Mouse (Mus musculus) limb, embryonic 11.5 days (tissue): ENCODE measurements around the gene Mboat7. TPM values are rescaled to one million over a fixed set of nuclear protein-coding genes. Genes with fewer than 3 reads are reported as not detected.

Source experiments
- ATAC-seq: fragments of 200-750 bp; cut with Nextera tagmentation; 2 replicates; pipeline ENCODE4 v1.8.0; 2017; ENCODE audit warnings: low read depth; ENCODE audit not compliant: insufficient number of reproducible peaks, low FRiP score, low TSS enrichment
- DNase-seq: peaks from one replicate; pipeline ENCODE4 v3.0.0-alpha.2; 2015; ENCODE audit warnings: low spot score
- H3K27ac ChIP-seq: fragments of 300-500 bp; sonication (generic); replicated peaks from 2 replicates; pipeline ENCODE4 v1.5.1; 2014; ENCODE audit warnings: low read depth, mild to moderate bottlenecking, low read length
- H3K27me3 ChIP-seq: fragments of 300-500 bp; sonication (generic); 2 replicates; pipeline ENCODE4 v1.6.1; 2014; ENCODE audit warnings: mild to moderate bottlenecking, low read length, mixed read lengths; ENCODE audit not compliant: control insufficient read depth, insufficient read depth
- H3K36me3 ChIP-seq: fragments of 300-500 bp; sonication (generic); 2 replicates; pipeline ENCODE4 v1.6.1; 2014; ENCODE audit warnings: mild to moderate bottlenecking, low read length, moderate library complexity, mixed read lengths; ENCODE audit not compliant: control insufficient read depth, insufficient read depth
- H3K4me1 ChIP-seq: fragments of 300-500 bp; sonication (generic); 2 replicates; pipeline ENCODE4 v1.6.1; 2014; ENCODE audit warnings: low read length, mixed read lengths; ENCODE audit not compliant: control insufficient read depth, insufficient read depth
- H3K4me2 ChIP-seq: fragments of 300-500 bp; sonication (generic); 2 replicates; pipeline ENCODE4 v1.6.1; 2014; ENCODE audit warnings: low read depth, mild to moderate bottlenecking, moderate library complexity; ENCODE audit not compliant: severe bottlenecking
- H3K4me3 ChIP-seq: fragments of 300-500 bp; sonication (generic); 2 replicates; pipeline ENCODE4 v1.5.1; 2014; ENCODE audit warnings: low read depth, low read length
- H3K9ac ChIP-seq: fragments of 300-500 bp; sonication (generic); 2 replicates; pipeline ENCODE4 v1.6.1; 2014; ENCODE audit warnings: mild to moderate bottlenecking, low read length
- H3K9me3 ChIP-seq: fragments of 300-500 bp; sonication (generic); 2 replicates; pipeline ENCODE4 v1.6.1; 2016; ENCODE audit warnings: low read length; ENCODE audit not compliant: control insufficient read depth
- WGBS: fragments of 180-500 bp; shearing (Covaris S2); extraction: QIAGEN DNeasy Blood & Tissue Kit; methylation state at CpG from one replicate; pipeline ENCODE4 v1.1.7; 2014; 5-methylcytosine and 5-hydroxymethylcytosine counted together
- polyA plus RNA-seq: library from polyadenylated mRNA; unstranded; fragments of >200 nt; fragmentation: Nextera tagmentation; extraction: Ambion mirVana; gene quantifications from 2 replicates; pipeline ENCODE4 v1.2.1, GENCODE M21; 2014

Mboat7 gene
- polyA plus RNA-seq, 1 experiment from 2014 or later: 41.2 TPM

- no peak for ATAC-seq
- 78% methylated on average over 31 of the region's 31 CpGs for WGBS
- DNase-seq: no peak
- Histone ChIP-seq H3K4me3 (no peak overlapping the region), H3K9ac (no peak overlapping the region), H3K36me3 (peaks cover 8% of the 10 kb centered on the region; the same call in 1 of the 2 replicates), H3K27me3 (no peaks in the 10 kb centered on the region), H3K4me1 (no peaks in the 10 kb centered on the region), H3K27ac (no peak overlapping the region), H3K4me2 (no peak overlapping the region), H3K9me3 (no peaks in the 10 kb centered on the region)
These were observed 7.7 kb downstream of the Mboat7 start for GRCm38 (mm10) chr7:3685400-3686187.

GRCm38 (mm10) chr7:3684698-3685097 lies 8.6 kb downstream of the Mboat7 start:
- Histone ChIP-seq H3K27ac (no peak overlapping the region), H3K9me3 (no peaks in the 10 kb centered on the region), H3K36me3 (peaks cover 8% of the 10 kb centered on the region; the same call in 1 of the 2 replicates), H3K4me1 (no peaks in the 10 kb centered on the region), H3K4me3 (no peak overlapping the region), H3K4me2 (no peak overlapping the region), H3K9ac (no peak overlapping the region), H3K27me3 (no peaks in the 10 kb centered on the region)
- DNase-seq (no peak), ATAC-seq (no peak)
- 90% methylated on average over 8 of the region's 8 CpGs for WGBS

GRCm38 (mm10) chr7:3683908-3684550 lies 9.3 kb downstream of the Mboat7 start:
- WGBS: 86% methylated on average over 10 of the region's 10 CpGs
- ATAC-seq: no peak
- H3K36me3 ChIP-seq: peaks cover 8% of the 10 kb centered on the region; the same call in 1 of the 2 replicates

GRCm38 (mm10) chr7:3677342-3677741 lies 16.0 kb downstream of the Mboat7 start, which contains the start of gene Tmc4:
Gene Tmc4, minus strand, starts transcription at chr7:3677553.
- 47% methylated on average over 9 of the region's 9 CpGs for WGBS
- ATAC-seq: no peak

More at GRCm38 (mm10) chr7:3683908-3684550, 9.3 kb downstream of the Mboat7 start:
- H3K9ac ChIP-seq: no peak overlapping the region
- H3K27me3 ChIP-seq: no peaks in the 10 kb centered on the region
- no peak for DNase-seq
- H3K4me1 ChIP-seq: no peaks in the 10 kb centered on the region
- H3K9me3 ChIP-seq: no peaks in the 10 kb centered on the region
- H3K27ac ChIP-seq: no peak overlapping the region
- no peak overlapping the region for H3K4me2 ChIP-seq
- H3K4me3 ChIP-seq: no peak overlapping the region

GRCm38 (mm10) chr7:3676371-3676770 lies 17.0 kb downstream of the Mboat7 start:
- no peak overlapping the region for H3K9ac ChIP-seq
- no peak overlapping the region for H3K4me3 ChIP-seq
- H3K9me3 ChIP-seq: no peaks in the 10 kb centered on the region
- ATAC-seq: no peak
- no peaks in the 10 kb centered on the region for H3K36me3 ChIP-seq
- H3K4me1 ChIP-seq: no peaks in the 10 kb centered on the region
- H3K27ac ChIP-seq: no peak overlapping the region
- no peaks in the 10 kb centered on the region for H3K27me3 ChIP-seq
- DNase-seq: no peak
- WGBS: 92% methylated on average over 12 of the region's 12 CpGs
- H3K4me2 ChIP-seq: no peak overlapping the region

More at GRCm38 (mm10) chr7:3677342-3677741, 16.0 kb downstream of the Mboat7 start, which contains the start of gene Tmc4:
- no peaks in the 10 kb centered on the region for H3K4me1 ChIP-seq
- no peak within 1 kb of the TSS for H3K9ac ChIP-seq
- no peaks in the 10 kb centered on the region for H3K9me3 ChIP-seq
- no peaks in the 10 kb centered on the region for H3K36me3 ChIP-seq
- no peak within 1 kb of the TSS for H3K4me2 ChIP-seq
- no peak within 1 kb of the TSS for H3K4me3 ChIP-seq
- H3K27ac ChIP-seq: no peak within 1 kb of the TSS
- no peak for DNase-seq
- H3K27me3 ChIP-seq: no peaks in the 10 kb centered on the region

GRCm38 (mm10) chr7:3675228-3675548 lies 18.1 kb downstream of the Mboat7 start:
- Histone ChIP-seq H3K27ac (no peak overlapping the region), H3K36me3 (no peaks in the 10 kb centered on the region)

GRCm38 (mm10) chr7:3674507-3675227 lies 18.7 kb downstream of the Mboat7 start:
- Histone ChIP-seq H3K27me3 (no peaks in the 10 kb centered on the region), H3K4me3 (no peak overlapping the region), H3K4me1 (no peaks in the 10 kb centered on the region), H3K9ac (no peak overlapping the region), H3K27ac (no peak overlapping the region), H3K9me3 (no peaks in the 10 kb centered on the region), H3K36me3 (no peaks in the 10 kb centered on the region), H3K4me2 (no peak overlapping the region)
- 69% methylated on average over 10 of the region's 10 CpGs for WGBS
- DNase-seq (peak; percentile 85), ATAC-seq (peak; percentile 42; the same call in 1 of the 2 replicates)

More at GRCm38 (mm10) chr7:3675228-3675548, 18.1 kb downstream of the Mboat7 start:
- H3K4me1 ChIP-seq: no peaks in the 10 kb centered on the region
- no peaks in the 10 kb centered on the region for H3K9me3 ChIP-seq
- H3K9ac ChIP-seq: no peak overlapping the region
- DNase-seq (no peak), ATAC-seq (no peak)
- no peaks in the 10 kb centered on the region for H3K27me3 ChIP-seq
- WGBS: 84% methylated on average over 3 of the region's 3 CpGs
- H3K4me2 ChIP-seq: no peak overlapping the region
- no peak overlapping the region for H3K4me3 ChIP-seq

GRCm38 (mm10) chr7:3666921-3667391 lies 26.4 kb downstream of the Mboat7 start:
- Histone ChIP-seq H3K9me3 (no peaks in the 10 kb centered on the region), H3K36me3 (0 out of 2 replicates have a peak, but pooled peaks cover 3% of the 10 kb centered on the region), H3K4me3 (no peak overlapping the region), H3K4me2 (no peak overlapping the region), H3K9ac (no peak overlapping the region), H3K27ac (no peak overlapping the region), H3K27me3 (no peaks in the 10 kb centered on the region), H3K4me1 (no peaks in the 10 kb centered on the region)
- 14% methylated on average over 14 of the region's 14 CpGs for WGBS
- DNase-seq: peak; percentile 24
- no peak for ATAC-seq
